Mouse (Mus musculus) embryonic facial prominence, embryonic 14.5 days (tissue): ENCODE measurements at regions not wholly inside any gene's neighbourhood (a gene's known extent, or its start where the extent isn't known, plus 50 kb on each side); places are given as distances from the start of the nearest gene placed in this dataset.

Experiments
- ATAC-seq: fragments of 200-750 bp; cut with Nextera tagmentation; 2 replicates; pipeline ENCODE4 v1.8.0; 2017; ENCODE audit warnings: low read depth, moderate number of reproducible peaks, moderate TSS enrichment
- DNase-seq: peaks from one replicate; pipeline ENCODE4 v3.0.0-alpha.2; 2015; ENCODE audit warnings: low spot score
- H3K27ac ChIP-seq: fragments of 300-500 bp; sonication (generic); replicated peaks from 2 replicates; pipeline ENCODE4 v1.5.1; 2014; ENCODE audit warnings: low read depth, mild to moderate bottlenecking, low read length, moderate library complexity
- H3K27me3 ChIP-seq: fragments of 300-500 bp; sonication (generic); replicated peaks from 2 replicates; pipeline ENCODE4 v1.6.1; 2014; ENCODE audit warnings: low read length; ENCODE audit not compliant: control insufficient read depth, insufficient read depth
- H3K36me3 ChIP-seq: fragments of 300-500 bp; sonication (generic); 2 replicates; pipeline ENCODE4 v1.6.1; 2014; ENCODE audit warnings: low read length, mixed read lengths; ENCODE audit not compliant: control insufficient read depth, insufficient read depth
- H3K4me1 ChIP-seq: fragments of 300-500 bp; sonication (generic); 2 replicates; pipeline ENCODE4 v1.6.1; 2014; ENCODE audit warnings: antibody characterized with exemption, low read length; ENCODE audit not compliant: control insufficient read depth, insufficient read depth
- H3K4me2 ChIP-seq: fragments of 300-500 bp; sonication (generic); 2 replicates; pipeline ENCODE4 v1.6.1; 2014; ENCODE audit warnings: low read depth, mild to moderate bottlenecking, low read length, moderate library complexity, mixed read lengths
- H3K4me3 ChIP-seq: fragments of 300-500 bp; sonication (generic); 2 replicates; pipeline ENCODE4 v1.5.1; 2014; ENCODE audit warnings: low read depth, mild to moderate bottlenecking, low read length
- H3K9ac ChIP-seq: fragments of 300-500 bp; sonication (generic); 2 replicates; pipeline ENCODE4 v1.6.1; 2014; ENCODE audit warnings: low read depth, mild to moderate bottlenecking, low read length, moderate library complexity, mixed read lengths
- H3K9me3 ChIP-seq: fragments of 300-500 bp; sonication (generic); 2 replicates; pipeline ENCODE4 v1.6.1; 2016; ENCODE audit warnings: low read length; ENCODE audit not compliant: control insufficient read depth
- WGBS: fragments of 180-500 bp; shearing (Covaris S2); extraction: QIAGEN DNeasy Blood & Tissue Kit; methylation state at CpG from one replicate; pipeline ENCODE4 v1.1.7; 2014; 5-methylcytosine and 5-hydroxymethylcytosine counted together

- H3K27me3 ChIP-seq, result no peaks in the 10 kb centered on the region
- DNase-seq (no peak), ATAC-seq (no peak)
- no peak overlapping the region for H3K27ac ChIP-seq
- no peaks in the 10 kb centered on the region for H3K36me3 ChIP-seq
- H3K4me1 ChIP-seq, result no peaks in the 10 kb centered on the region
- no peak overlapping the region for H3K4me2 ChIP-seq
- H3K4me3 ChIP-seq, result no peak overlapping the region
- H3K9me3 ChIP-seq, result no peaks in the 10 kb centered on the region
- no peak overlapping the region for H3K9ac ChIP-seq
- 69% methylated on average over 1 of the region's 1 CpGs for WGBS
These were observed 256.4 kb upstream of the Myo3a start for GRCm38 (mm10) chr2:21970774-21971406.

DNA sequence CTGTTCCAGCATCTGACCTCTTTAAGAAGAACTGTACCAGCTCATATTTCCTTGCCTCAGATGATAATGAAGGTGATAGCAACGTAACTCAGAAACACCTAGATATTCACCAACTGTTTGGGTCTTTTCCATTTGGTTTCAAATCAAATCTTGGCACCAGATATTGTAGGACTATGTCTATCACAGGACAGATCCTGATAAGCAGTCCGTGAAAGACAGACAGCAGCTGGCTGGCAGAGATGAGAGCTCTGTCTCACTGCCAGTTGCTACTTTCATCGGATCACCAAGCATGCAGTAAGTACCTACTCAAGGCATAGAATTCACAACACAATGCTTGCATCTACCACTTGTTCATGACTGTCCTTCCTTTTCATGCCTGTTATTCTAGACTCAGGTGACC is 252.7 kb upstream of the Myo3a start:
- Histone ChIP-seq H3K4me3 (no peak overlapping the region), H3K9ac (no peak overlapping the region), H3K4me1 (no peaks in the 10 kb centered on the region), H3K4me2 (no peak overlapping the region), H3K36me3 (no peaks in the 10 kb centered on the region), H3K27ac (no peak overlapping the region), H3K9me3 (no peaks in the 10 kb centered on the region), H3K27me3 (no peaks in the 10 kb centered on the region)
- 79% methylated on average over 3 of the region's 3 CpGs for WGBS
- ATAC-seq (no peak), DNase-seq (no peak)

DNA sequence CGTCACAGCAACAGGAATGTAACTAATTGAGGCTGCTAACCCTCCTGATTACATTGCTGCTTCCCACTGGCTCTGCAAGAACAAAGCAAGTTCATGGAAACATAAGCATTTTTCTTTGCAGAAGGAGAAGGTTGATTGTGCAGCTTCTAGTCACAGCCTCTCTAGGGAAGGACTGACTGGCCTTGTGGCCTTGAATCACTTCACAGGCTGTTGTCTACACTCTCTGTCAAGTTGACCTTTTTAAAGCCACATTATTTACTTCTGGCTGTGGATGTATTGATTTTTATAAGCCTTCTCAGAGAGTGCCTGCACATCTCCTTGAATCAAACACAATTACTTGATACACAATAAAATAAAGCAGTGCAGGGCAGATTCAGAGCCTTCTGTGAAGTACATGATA is 251.8 kb upstream of the Myo3a start:
- DNase-seq (no peak), ATAC-seq (no peak)
- H3K27ac ChIP-seq, result no peak overlapping the region
- no peak overlapping the region for H3K4me3 ChIP-seq
- no peak overlapping the region for H3K4me2 ChIP-seq
- H3K9me3 ChIP-seq, result no peaks in the 10 kb centered on the region
- no peaks in the 10 kb centered on the region for H3K36me3 ChIP-seq
- H3K4me1 ChIP-seq, result no peaks in the 10 kb centered on the region
- no peaks in the 10 kb centered on the region for H3K27me3 ChIP-seq
- WGBS, result 35% methylated on average over 1 of the region's 1 CpGs
- H3K9ac ChIP-seq, result no peak overlapping the region

- Histone ChIP-seq H3K4me2 (no peak overlapping the region), H3K4me3 (no peak overlapping the region), H3K9ac (no peak overlapping the region), H3K9me3 (no peaks in the 10 kb centered on the region), H3K36me3 (no peaks in the 10 kb centered on the region), H3K27ac (no peak overlapping the region), H3K4me1 (no peaks in the 10 kb centered on the region), H3K27me3 (no peaks in the 10 kb centered on the region)
- DNase-seq, result no peak
- ATAC-seq, result no peak
These were observed 251.0 kb upstream of the Myo3a start for GRCm38 (mm10) chr2:21976337-21976736.

DNA sequence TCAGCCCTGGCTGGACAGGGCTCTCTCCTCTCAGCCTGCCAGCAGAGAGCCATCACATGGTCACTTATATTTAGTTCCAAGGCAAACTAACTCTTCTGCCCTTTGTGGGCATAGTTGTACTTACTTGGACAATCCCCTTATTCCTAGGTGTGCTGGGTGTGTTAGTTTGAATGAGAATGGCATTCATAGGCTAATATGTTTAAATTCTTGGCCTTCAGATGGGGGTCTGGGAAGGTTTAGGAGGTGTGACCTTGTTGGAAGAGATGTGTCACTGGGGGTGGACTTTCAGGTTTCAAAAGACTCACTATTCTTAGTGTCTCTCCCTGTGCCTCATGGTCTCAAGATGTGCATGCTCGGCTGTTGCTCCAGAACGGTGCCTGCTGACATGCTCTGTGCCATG is 250.5 kb upstream of the Myo3a start:
- Histone ChIP-seq H3K27me3 (no peaks in the 10 kb centered on the region), H3K9ac (no peak overlapping the region), H3K4me2 (no peak overlapping the region), H3K36me3 (no peaks in the 10 kb centered on the region), H3K4me3 (no peak overlapping the region), H3K4me1 (no peaks in the 10 kb centered on the region), H3K9me3 (no peaks in the 10 kb centered on the region), H3K27ac (no peak overlapping the region)
- ATAC-seq, result no peak
- WGBS, result 72% methylated on average over 2 of the region's 2 CpGs
- no peak for DNase-seq

DNA sequence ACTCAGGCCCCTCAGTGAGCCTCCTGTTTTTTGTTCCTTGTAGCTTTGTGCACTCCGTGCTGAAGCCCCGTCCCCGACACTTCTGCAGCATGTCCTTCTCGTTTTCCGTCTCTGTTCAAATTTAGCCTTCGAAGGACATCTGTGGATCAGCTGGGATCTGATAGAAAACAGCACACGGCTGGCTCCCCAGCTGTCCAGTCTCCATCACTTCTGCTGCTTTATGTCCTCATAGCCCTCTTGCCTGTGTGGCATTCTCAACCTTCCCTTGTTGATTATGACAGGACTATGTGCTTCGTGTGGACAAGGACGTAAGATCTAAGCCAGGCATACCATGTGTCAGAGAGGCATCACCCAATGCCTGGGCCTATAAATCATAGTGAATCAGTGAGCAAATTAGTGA is 247.1 kb upstream of the Myo3a start:
- Histone ChIP-seq H3K27me3 (no peaks in the 10 kb centered on the region), H3K4me1 (no peaks in the 10 kb centered on the region), H3K4me2 (no peak overlapping the region), H3K9me3 (no peaks in the 10 kb centered on the region), H3K9ac (no peak overlapping the region), H3K36me3 (no peaks in the 10 kb centered on the region), H3K4me3 (no peak overlapping the region), H3K27ac (no peak overlapping the region)
- 64% methylated on average over 9 of the region's 9 CpGs for WGBS
- DNase-seq, result peak; percentile 12
- no peak for ATAC-seq

DNA sequence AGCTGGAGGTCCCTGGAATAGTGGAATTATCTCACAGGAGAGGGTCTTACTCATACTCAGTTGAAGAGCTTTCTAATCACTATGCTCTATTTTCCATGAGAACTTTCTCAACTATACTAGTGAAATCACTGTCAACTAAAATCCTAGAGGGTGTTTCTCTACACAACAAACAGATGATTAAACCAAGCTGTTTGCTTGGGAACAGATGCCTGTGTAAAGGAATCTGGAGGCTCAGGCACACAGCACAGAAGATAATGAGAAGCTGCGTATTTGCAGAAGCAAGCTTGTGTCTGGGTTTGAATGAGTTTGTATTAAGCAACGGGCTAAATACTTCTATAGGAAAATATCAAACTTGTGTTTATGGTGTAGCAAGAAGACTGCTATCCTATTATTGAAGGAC is 202.9 kb upstream of the Myo3a start:
- Histone ChIP-seq H3K4me2 (no peak overlapping the region), H3K9me3 (no peaks in the 10 kb centered on the region), H3K27me3 (no peaks in the 10 kb centered on the region), H3K27ac (no peak overlapping the region), H3K9ac (no peak overlapping the region), H3K4me1 (no peaks in the 10 kb centered on the region), H3K36me3 (no peaks in the 10 kb centered on the region), H3K4me3 (no peak overlapping the region)
- ATAC-seq (no peak), DNase-seq (no peak)
- 64% methylated on average over 2 of the region's 2 CpGs for WGBS

DNA sequence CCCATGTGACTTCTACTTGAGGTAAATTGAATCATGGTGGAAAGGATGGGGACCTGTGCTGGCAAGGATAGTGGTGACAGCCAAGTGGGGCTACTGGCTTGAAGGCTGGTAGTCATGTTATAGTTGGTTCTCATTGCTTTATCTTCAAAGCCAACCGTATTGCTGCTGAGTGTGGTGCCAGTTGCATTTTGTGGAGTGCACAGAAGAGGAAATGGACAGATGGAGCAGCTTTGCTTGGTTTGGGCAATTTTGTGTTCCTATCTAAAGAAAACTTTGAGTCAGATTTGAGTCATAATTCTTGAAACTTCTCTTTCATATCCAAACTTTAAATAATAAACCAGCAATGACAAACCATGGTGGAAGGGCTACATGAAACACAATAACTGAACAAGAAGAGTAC is 200.5 kb upstream of the Myo3a start:
- no peak for DNase-seq
- 83% methylated on average over 1 of the region's 1 CpGs for WGBS
- H3K9ac ChIP-seq, result no peak overlapping the region
- no peaks in the 10 kb centered on the region for H3K36me3 ChIP-seq
- H3K9me3 ChIP-seq, result no peaks in the 10 kb centered on the region
- no peak overlapping the region for H3K4me3 ChIP-seq
- no peak overlapping the region for H3K4me2 ChIP-seq
- no peaks in the 10 kb centered on the region for H3K4me1 ChIP-seq
- no peak overlapping the region for H3K27ac ChIP-seq
- H3K27me3 ChIP-seq, result no peaks in the 10 kb centered on the region
- ATAC-seq, result no peak

DNA sequence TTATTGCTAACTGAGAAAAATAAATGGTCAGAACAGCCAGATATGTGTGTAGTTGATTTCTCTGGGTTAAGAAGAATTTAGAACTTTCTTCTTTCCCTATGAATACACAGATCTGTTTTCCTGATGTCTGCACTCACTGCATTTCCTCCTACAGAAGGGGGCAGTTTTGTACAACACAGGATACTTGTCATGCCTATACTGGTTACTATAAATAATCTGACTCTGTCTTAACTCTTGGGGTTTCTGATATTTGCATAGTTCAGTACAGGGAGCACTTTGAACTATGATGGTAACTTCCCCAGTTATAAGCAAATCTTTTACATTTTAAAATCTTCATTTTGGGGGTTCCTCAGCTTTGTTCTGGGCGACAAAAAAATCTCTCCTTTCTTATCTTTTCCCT is 198.7 kb upstream of the Myo3a start:
- WGBS, result 64% methylated on average over 1 of the region's 1 CpGs
- Histone ChIP-seq H3K4me3 (no peak overlapping the region), H3K4me1 (no peaks in the 10 kb centered on the region), H3K4me2 (no peak overlapping the region), H3K27me3 (no peaks in the 10 kb centered on the region), H3K36me3 (no peaks in the 10 kb centered on the region), H3K27ac (no peak overlapping the region), H3K9ac (no peak overlapping the region), H3K9me3 (no peaks in the 10 kb centered on the region)
- ATAC-seq (no peak), DNase-seq (no peak)
